Mouse (Mus musculus) thymus, adult 2 months (tissue): ENCODE measurements around the gene Unc5c. TPM values are rescaled to one million over a fixed set of nuclear protein-coding genes. Genes with fewer than 3 reads are reported as not detected.

Experiments
- DNase-seq: peaks from one replicate; pipeline ENCODE4 v3.0.0; 2021
- H3K27ac ChIP-seq: fragments of 200-500 bp; 2 replicates; pipeline ENCODE4 v1.5.1; 2012; ENCODE audit warnings: low read length, control low read depth; ENCODE audit not compliant: control insufficient read depth, insufficient read depth
- H3K27me3 ChIP-seq: fragments of 200-500 bp; 2 replicates; pipeline ENCODE4 v1.6.1; 2012; ENCODE audit warnings: mild to moderate bottlenecking, low read length, moderate library complexity, mixed read lengths; ENCODE audit not compliant: control insufficient read depth, insufficient read depth
- H3K36me3 ChIP-seq: fragments of 200-500 bp; 2 replicates; pipeline ENCODE4 v1.6.1; 2012; ENCODE audit warnings: mild to moderate bottlenecking, low read length, moderate library complexity; ENCODE audit not compliant: control insufficient read depth, insufficient read depth
- H3K4me1 ChIP-seq: fragments of 200-500 bp; replicated peaks from 2 replicates; pipeline ENCODE4 v1.6.1; 2012; ENCODE audit warnings: low read length; ENCODE audit not compliant: control insufficient read depth, insufficient read depth
- H3K4me3 ChIP-seq: fragments of 200-500 bp; 2 replicates; pipeline ENCODE4 v1.5.1; 2012; ENCODE audit warnings: mild to moderate bottlenecking, low read length, control low read depth, moderate library complexity; ENCODE audit not compliant: control insufficient read depth, insufficient read depth
- CTCF ChIP-seq: fragments of 200-500 bp; IDR thresholded peaks from 2 replicates; pipeline ENCODE4 v1.5.1; 2012; ENCODE audit warnings: mild to moderate bottlenecking, control low read depth, low read length, moderate library complexity, borderline replicate concordance; ENCODE audit not compliant: control insufficient read depth, poor library complexity, insufficient read depth; ENCODE audit errors: extremely low read depth
- POLR2A ChIP-seq: fragments of 200-500 bp; IDR thresholded peaks from 2 replicates; pipeline ENCODE4 v1.6.1; 2012; ENCODE audit warnings: mild to moderate bottlenecking, low read length, control low read depth, moderate library complexity; ENCODE audit not compliant: control insufficient read depth, poor library complexity, insufficient read depth; ENCODE audit errors: extremely low read depth
- WGBS: fragments of 180-500 bp; shearing (Covaris S2); methylation state at CpG from one replicate; pipeline ENCODE4 v1.1.7; 2018; 5-methylcytosine and 5-hydroxymethylcytosine counted together
- polyA plus RNA-seq: library from polyadenylated mRNA; depleted of rRNA; stranded (reverse); fragments of >200 nt; gene quantifications from 2 replicates; pipeline ENCODE4 v1.2.3, GENCODE M21; 2012; rRNA removed

Unc5c gene
- polyA plus RNA-seq: 0.41 and 0.57 TPM in 2 replicates

GRCm38 (mm10) chr3:141465104-141465705 is at the start of gene Unc5c:
TSS of gene Unc5c (plus strand) at chr3:141465216.
- no peak for TF ChIP-seq POLR2A
- no peak for TF ChIP-seq CTCF
- H3K4me3 ChIP-seq: peak within 1 kb of the TSS; percentile 13; the same call in 1 of the 2 replicates
- no peaks in the 10 kb centered on the region for H3K36me3 ChIP-seq
- peak; percentile 1 for DNase-seq
- no peaks in the 10 kb centered on the region; the same call in 1 of the 2 replicates for H3K27me3 ChIP-seq
- H3K27ac ChIP-seq: no peak within 1 kb of the TSS
- WGBS: 2% methylated on average over 60 of the region's 61 CpGs
- no peaks in the 10 kb centered on the region for H3K4me1 ChIP-seq

- WGBS: 92% methylated on average over 2 of the region's 2 CpGs
- TF ChIP-seq POLR2A: no peak
- no peak for TF ChIP-seq CTCF
- Histone ChIP-seq H3K4me1 (no peaks in the 10 kb centered on the region), H3K27ac (no peak overlapping the region), H3K36me3 (no peaks in the 10 kb centered on the region), H3K4me3 (no peak overlapping the region), H3K27me3 (no peaks in the 10 kb centered on the region)
- no peak for DNase-seq
Measured at GRCm38 (mm10) chr3:141457475-141457874, 7.5 kb upstream of the Unc5c start.

DNA sequence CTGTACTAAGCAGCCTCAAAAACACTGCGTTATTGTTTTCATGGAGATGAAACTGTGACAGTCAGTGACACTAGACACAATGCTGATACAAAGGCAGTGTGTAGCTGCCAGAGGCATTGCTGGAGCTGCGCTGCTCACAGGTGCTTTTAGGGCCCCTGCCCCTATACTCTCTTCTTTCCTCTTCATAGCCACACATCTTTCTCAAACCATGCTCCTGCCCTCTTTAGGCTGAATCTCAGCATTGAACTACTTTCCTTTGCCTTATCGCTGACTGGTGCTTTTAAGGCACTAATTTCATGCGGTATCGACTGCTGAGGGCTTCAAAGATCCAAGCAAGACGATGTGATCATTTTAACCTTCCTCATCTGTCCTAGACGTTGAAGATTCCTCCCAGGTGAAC is 2.5 kb upstream of the Unc5c start:
- WGBS: 81% methylated on average over 7 of the region's 7 CpGs
- H3K27me3 ChIP-seq: no peaks in the 10 kb centered on the region; the same call in 1 of the 2 replicates
- H3K4me1 ChIP-seq: no peaks in the 10 kb centered on the region
- H3K36me3 ChIP-seq: no peaks in the 10 kb centered on the region
- no peak overlapping the region for H3K4me3 ChIP-seq
- no peak for DNase-seq
- no peak overlapping the region for H3K27ac ChIP-seq
- no peak for TF ChIP-seq POLR2A
- no peak for TF ChIP-seq CTCF

- Histone ChIP-seq H3K4me1 (no peaks in the 10 kb centered on the region), H3K27me3 (no peaks in the 10 kb centered on the region; the same call in 1 of the 2 replicates), H3K27ac (no peak overlapping the region), H3K4me3 (0 out of 2 replicates have a peak overlapping the region, but pooled peaks have one; percentile 13), H3K36me3 (no peaks in the 10 kb centered on the region)
- TF ChIP-seq POLR2A (no peak), CTCF (no peak)
- DNase-seq: no peak
- WGBS: 3% methylated on average over 26 of the region's 26 CpGs
Measured at GRCm38 (mm10) chr3:141464691-141465103, 319 bp upstream of the Unc5c start.

DNA sequence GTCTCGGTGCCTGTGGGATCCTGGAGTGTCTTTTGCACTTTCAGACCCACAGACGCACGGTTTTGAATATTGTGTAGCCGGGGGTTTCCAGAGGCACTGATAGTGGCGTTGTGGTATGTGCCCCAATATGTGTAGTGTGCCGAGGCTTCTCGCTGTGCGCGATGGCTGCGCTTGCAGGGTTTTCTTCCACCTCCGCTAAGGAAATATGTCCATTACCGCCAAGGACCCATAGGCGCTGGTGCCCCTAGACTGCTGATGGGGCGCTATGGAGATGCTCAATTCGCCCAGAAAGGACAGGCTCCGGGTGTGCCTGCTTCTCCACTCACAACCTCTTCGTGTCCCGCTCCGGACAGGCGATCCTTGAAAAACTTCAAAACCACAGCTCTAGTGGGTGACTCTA is 1.0 kb downstream of the Unc5c start:
- Histone ChIP-seq H3K27ac (no peak overlapping the region), H3K4me1 (no peaks in the 10 kb centered on the region), H3K4me3 (no peak overlapping the region), H3K36me3 (no peaks in the 10 kb centered on the region), H3K27me3 (no peaks in the 10 kb centered on the region; the same call in 1 of the 2 replicates)
- WGBS: 7% methylated on average over 20 of the region's 20 CpGs
- no peak for DNase-seq
- TF ChIP-seq CTCF (no peak), POLR2A (no peak)

DNA sequence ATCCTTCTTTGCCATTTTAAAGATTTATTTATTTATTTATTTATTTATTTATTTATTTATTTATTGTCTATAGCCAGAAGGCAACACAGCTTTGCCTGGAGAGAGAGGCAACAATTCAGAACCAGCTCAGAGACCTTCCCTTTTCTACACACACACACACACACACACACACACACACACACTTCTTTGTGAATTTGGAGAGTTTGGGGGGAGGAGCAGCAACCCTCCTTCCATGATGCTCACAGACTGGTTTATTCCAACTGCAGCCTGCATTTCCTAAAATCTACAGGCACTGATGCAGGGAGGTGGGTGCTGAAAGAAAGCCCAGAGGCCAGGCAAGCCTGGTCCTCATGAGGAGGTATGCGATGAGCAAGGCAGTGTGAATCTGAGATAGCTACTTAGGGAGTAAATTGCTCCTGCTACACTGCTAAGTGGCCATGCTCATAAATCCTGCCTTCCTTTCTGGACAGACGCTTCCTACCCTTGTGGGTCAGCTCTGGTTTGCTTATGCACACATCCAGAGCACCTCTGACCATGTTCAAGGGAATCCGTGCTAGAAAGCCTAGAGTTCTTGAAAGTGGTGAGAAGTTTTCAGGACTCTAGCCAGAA is 1.8 kb downstream of the Unc5c start:
- Histone ChIP-seq H3K27ac (no peak overlapping the region), H3K36me3 (no peaks in the 10 kb centered on the region), H3K27me3 (no peaks in the 10 kb centered on the region; the same call in 1 of the 2 replicates), H3K4me1 (no peaks in the 10 kb centered on the region), H3K4me3 (no peak overlapping the region)
- no peak for DNase-seq
- TF ChIP-seq CTCF: no peak
- TF ChIP-seq POLR2A: no peak
- 86% methylated on average over 3 of the region's 3 CpGs for WGBS
